Mouse (Mus musculus): ENCODE measurements around the gene Atxn7l1.

Gene Atxn7l1

DNA sequence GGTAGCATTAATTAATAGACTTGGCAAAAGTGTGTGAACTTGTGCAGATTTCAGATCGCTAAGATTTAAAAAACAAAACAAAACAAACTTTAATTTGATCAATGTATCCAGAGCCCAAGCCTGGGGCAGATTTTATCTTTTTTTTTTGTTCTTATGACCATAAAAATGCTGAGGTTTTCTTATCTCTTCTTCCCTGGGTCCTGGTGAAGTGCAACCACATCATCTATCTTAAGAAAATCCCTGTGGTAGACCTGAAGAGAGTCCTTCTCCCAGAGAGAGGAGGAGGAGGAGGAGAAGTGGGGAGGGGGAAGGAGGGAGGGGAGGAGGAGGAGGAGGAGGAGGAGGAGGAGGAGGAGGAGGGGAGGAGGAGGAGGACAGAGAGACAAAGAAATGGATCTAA, 78.5 kb downstream of the Atxn7l1 start:
- DNase-seq (ENCODE audit: low spot score in 2 of 2) = no peak

DNA sequence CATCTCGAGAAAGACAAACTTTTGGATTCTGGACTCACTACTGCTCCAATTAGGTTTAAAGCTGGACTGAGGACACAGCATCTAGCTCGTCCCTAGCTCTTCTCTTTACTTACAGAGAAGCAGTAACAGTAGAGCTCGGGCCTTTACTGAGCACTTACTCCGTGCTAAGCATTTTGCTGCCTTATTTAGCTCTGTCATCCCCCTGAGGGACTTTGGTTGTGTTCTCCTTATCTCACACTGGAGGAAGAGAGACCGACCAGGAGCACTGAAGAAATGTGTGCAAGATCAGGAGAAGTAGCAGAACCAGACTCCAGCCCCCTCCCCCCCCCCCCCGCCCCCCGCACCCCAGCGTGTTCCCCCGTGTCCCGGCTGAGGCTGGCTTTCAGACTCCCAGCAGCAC, 79.1 kb downstream of the Atxn7l1 start:
- no peak for DNase-seq (ENCODE audit: low spot score in 2 of 2)

DNA sequence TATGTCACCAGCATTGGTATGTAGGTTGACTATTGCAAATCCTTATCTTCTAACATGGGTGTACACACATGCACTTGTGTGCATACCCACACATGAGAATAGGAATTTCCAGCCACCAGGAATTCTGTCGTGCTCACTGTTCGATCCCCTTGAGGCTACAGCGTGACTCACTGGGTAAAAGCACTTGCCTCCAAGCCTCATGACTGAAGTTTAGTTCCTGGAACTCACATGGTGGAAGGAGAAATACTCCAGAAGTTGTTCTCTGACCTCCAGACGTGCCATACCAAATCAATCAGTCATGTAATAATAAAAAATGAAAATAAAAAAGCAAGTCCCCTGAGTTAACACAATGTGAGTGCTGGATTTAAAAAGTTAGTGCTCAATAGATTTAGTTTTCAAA, 87.8 kb downstream of the Atxn7l1 start:
- DNase-seq (ENCODE audit: low spot score in 2 of 2) = no peak

GRCm38 (mm10) chr12:33235771-33236323, 88.4 kb downstream of the Atxn7l1 start:
- DNase-seq (ENCODE audit: low spot score in 2 of 2) = no peak

GRCm38 (mm10) chr12:33236344-33237049, 89.0 kb downstream of the Atxn7l1 start:
- no peak for DNase-seq (ENCODE audit: low spot score in 2 of 2)

- no peak for DNase-seq (ENCODE audit: low spot score in 2 of 2)
Observed at GRCm38 (mm10) chr12:33237108-33237507, 89.6 kb downstream of the Atxn7l1 start.

GRCm38 (mm10) chr12:33242679-33243078, 95.2 kb downstream of the Atxn7l1 start:
- DNase-seq (ENCODE audit: low spot score in 2 of 2) = no peak

DNA sequence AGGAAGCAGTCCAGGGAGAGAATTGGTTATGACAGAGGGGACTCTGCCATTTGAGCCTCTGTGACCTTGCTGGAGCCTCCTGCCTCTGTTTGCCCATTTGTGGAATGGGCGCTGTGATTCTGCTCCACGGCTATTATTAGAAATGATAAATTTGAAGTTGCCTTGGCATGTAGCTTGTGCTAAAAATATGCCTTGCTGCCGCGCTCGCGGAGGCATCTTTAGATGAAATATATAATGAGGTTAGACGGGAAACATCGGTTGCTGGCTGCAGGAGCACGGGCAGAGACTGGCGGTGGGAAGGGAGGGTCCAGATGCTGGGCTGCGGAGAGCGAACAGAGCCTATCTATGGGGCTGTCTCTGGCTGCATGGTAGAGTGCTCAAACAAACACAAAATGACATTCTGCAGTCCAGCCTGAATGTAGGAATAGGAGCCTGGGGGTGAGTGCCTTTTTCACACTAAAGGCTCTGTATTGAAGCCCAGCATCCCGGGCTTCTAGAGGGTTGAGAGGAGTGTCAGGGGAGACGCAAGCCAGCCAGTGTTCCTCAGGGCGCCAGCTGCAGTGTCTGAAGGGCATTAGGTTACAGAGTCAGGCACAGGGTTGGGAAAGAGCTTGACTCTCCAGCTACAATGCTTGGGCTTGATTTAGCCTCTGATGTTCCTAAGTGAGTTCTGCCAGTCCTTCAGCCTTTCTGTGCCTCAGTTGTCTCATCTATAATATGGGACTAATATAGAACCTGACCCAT, 96.8 kb downstream of the Atxn7l1 start:
- DNase-seq (ENCODE audit: low spot score in 2 of 2) = no peak

- no peak for DNase-seq (ENCODE audit: low spot score in 2 of 2)
Observed at GRCm38 (mm10) chr12:33245455-33245854, 98.0 kb downstream of the Atxn7l1 start.

DNA sequence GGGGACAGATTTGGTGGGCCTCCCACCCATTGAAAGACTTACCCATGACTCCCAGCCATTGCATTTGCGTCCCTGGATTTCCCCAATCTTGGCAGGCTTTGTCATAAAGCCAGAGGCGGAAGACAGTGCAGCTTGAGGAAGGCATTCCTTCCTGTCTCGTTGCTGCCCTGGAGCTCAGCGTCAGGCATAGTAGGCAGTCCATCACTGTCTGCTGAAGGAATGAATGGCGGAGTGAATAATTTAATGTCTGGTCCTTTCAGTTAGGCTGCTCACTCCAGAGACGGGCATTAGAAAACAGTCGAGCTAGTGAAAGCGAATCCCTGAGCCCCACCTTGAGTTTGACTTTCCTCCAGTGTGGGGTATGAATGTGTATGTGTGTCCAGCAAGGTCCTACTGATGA, 99.4 kb downstream of the Atxn7l1 start:
- DNase-seq (ENCODE audit: low spot score in 2 of 2) = no peak

GRCm38 (mm10) chr12:33250197-33250596, 102.7 kb downstream of the Atxn7l1 start:
- DNase-seq (ENCODE audit: low spot score in 2 of 2) = no peak

- DNase-seq (ENCODE audit: low spot score in 2 of 2) = no peak
Observed at GRCm38 (mm10) chr12:33251399-33251798, 103.9 kb downstream of the Atxn7l1 start.

DNA sequence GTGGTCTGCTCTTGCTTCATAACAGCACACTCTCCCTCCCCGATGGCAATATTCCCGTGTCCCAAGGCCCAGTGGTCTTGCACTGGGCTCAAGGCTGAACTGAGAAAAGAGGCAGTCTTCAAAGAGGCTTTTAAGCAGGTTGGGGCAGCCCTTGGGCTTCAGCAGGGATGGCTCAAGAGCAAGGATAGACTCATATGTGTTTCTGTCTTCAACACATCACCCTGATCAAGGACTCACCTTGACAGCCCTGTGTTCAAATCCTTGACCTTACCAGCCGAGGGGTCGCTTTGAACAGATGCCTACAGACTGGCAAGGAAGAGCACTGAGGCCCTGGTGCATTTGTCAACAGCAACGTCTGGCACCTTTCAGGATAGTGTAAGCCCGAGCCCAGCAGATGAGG, 105.1 kb downstream of the Atxn7l1 start:
- no peak for DNase-seq (ENCODE audit: low spot score in 2 of 2)

GRCm38 (mm10) chr12:33253206-33253605, 105.7 kb downstream of the Atxn7l1 start:
- no peak for DNase-seq (ENCODE audit: low spot score in 2 of 2)

GRCm38 (mm10) chr12:33255256-33255655, 107.8 kb downstream of the Atxn7l1 start:
- no peak for DNase-seq (ENCODE audit: low spot score in 2 of 2)

GRCm38 (mm10) chr12:33256426-33256825, 108.9 kb downstream of the Atxn7l1 start:
- DNase-seq (ENCODE audit: low spot score in 2 of 2) = no peak

DNA sequence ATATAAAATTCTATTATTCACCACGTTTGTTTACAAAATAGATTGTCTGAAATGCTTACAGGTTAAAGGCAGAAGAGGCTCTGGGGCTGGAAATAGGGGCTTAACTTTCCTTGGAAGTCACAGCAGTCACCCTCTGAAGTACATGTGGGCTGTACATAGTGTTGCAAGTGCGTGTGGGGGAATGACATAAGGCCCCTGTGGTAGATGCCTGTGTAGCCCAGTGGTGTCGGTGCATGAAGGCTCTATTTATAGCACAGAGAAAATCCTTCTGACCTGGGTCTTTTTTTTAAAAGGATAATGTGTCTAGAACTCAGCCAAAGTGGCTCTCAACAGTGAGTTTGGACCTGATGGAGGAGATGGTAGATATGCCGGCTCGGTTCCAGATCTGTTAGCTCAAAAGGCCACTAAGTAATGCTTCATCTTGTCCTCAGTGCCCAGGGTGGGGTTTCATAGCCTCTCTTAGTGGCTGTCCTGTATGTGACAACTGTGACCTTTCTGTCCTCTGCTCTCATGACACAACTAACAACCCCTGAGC, 111.6 kb downstream of the Atxn7l1 start:
- DNase-seq (ENCODE audit: low spot score in 2 of 2) = no peak

GRCm38 (mm10) chr12:33260575-33260974, 113.1 kb downstream of the Atxn7l1 start:
- DNase-seq (ENCODE audit: low spot score in 2 of 2) = no peak

DNA sequence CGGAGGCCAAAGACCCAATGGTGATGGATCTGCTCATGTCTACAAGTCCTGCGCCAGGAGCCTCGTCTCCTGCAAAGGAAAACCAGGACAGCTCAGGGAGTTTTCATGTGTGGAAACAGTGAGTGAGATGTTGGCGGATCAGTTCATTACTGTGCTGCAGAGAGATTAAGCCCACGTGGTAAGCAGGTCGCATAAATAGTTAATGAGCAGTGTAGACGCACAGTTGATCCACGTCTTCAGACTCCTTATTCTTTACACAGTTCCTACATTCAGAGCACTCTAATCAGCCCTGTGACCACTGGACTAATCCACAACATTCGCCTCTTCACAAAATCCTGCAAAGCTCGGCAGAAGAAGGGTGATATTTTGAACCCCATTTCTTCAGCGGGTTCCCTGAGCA, 118.4 kb downstream of the Atxn7l1 start:
- DNase-seq (ENCODE audit: low spot score in 2 of 2) = no peak

GRCm38 (mm10) chr12:33267965-33268364, 120.5 kb downstream of the Atxn7l1 start:
- no peak for DNase-seq (ENCODE audit: low spot score in 2 of 2)

- peak in 1 of 2 experiments; percentile 71 for DNase-seq (ENCODE audit: low spot score in 2 of 2)
Observed at GRCm38 (mm10) chr12:33269743-33270142, 122.2 kb downstream of the Atxn7l1 start.

- no peak for DNase-seq (ENCODE audit: low spot score in 2 of 2)
Observed at GRCm38 (mm10) chr12:33271865-33272264, 124.4 kb downstream of the Atxn7l1 start.

GRCm38 (mm10) chr12:33272441-33272840, 124.9 kb downstream of the Atxn7l1 start:
- DNase-seq (ENCODE audit: low spot score in 2 of 2) = no peak
